Mouse (Mus musculus): ENCODE results near the gene Cmtm4.

DNA sequence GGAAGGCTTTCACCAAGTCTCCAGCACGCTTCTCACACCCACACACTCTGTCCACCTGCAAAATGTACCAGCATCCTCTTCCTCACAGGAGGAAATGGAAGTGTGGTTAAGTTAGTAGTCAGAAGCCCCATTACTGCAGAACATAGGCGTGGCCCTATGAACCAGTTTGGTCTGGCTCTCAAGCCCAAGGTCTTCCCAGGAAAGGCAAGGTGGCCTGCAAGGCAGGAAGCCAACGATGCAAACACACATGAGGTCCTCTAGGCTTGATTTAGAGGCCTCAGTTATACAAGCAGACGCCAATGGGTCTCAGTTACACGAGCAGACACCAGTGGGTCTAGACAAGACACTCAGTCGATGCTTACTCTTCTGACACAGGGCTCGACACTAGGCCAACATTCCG lies 43.9 kb upstream of the Cmtm4 start:
- TF ChIP-seq GATA1 (IDR thresholded peaks at IDR 0.05; ENCODE audit: borderline replicate concordance, low read length) (no peak), FLI1 (IDR thresholded peaks at IDR 0.05; ENCODE audit: low read length) (no peak)

Data from megakaryocyte, embryonic 14.5 days (primary cell).